Mouse (Mus musculus) CH12.LX (cell line): ENCODE data around the gene Scrn3. TPM values are rescaled to one million over a fixed set of nuclear protein-coding genes. Genes with fewer than 3 reads are reported as not detected.

ENCODE experiments used
- CHD1 ChIP-seq: IDR thresholded peaks from 2 replicates; pipeline ENCODE4 v1.6.1; 2012; ENCODE audit warnings: low read depth, low read length, improper control_type of control experiment, inconsistent platforms
- CHD2 ChIP-seq: IDR thresholded peaks from 2 replicates; pipeline ENCODE4 v1.6.1; 2011; ENCODE audit warnings: low read length, improper control_type of control experiment
- ELF1 ChIP-seq: IDR thresholded peaks from 2 replicates; pipeline ENCODE4 v1.6.1; 2014; ENCODE audit warnings: low read depth, mild to moderate bottlenecking, inconsistent platforms, low read length, improper control_type of control experiment
- EP300 ChIP-seq: IDR thresholded peaks from 2 replicates; pipeline ENCODE4 v1.6.1; 2011; ENCODE audit warnings: low read length, improper control_type of control experiment
- ETS1 ChIP-seq: conservative IDR thresholded peaks from 2 replicates; pipeline ENCODE4 v1.6.1; 2012; ENCODE audit warnings: low read depth, mild to moderate bottlenecking, inconsistent platforms, low read length, improper control_type of control experiment, moderate library complexity
- GABPA ChIP-seq: IDR thresholded peaks from 2 replicates; pipeline ENCODE4 v1.6.1; 2012; ENCODE audit warnings: low read depth, low read length, improper control_type of control experiment, inconsistent platforms; ENCODE audit not compliant: insufficient replicate concordance
- HCFC1 ChIP-seq: IDR thresholded peaks from 2 replicates; pipeline ENCODE4 v1.6.1; 2012; ENCODE audit warnings: low read depth, mild to moderate bottlenecking, inconsistent platforms, low read length, improper control_type of control experiment
- IRF4 ChIP-seq: IDR thresholded peaks from 2 replicates; pipeline ENCODE4 v1.6.1; 2014; ENCODE audit warnings: low read depth, mild to moderate bottlenecking, inconsistent platforms, low read length, improper control_type of control experiment
- JUN ChIP-seq: IDR thresholded peaks from 2 replicates; pipeline ENCODE4 v1.6.1; 2011; ENCODE audit warnings: low read depth, mild to moderate bottlenecking, low read length, improper control_type of control experiment, moderate library complexity; ENCODE audit not compliant: insufficient read depth
- PAX5 ChIP-seq: IDR thresholded peaks from 2 replicates; pipeline ENCODE4 v1.6.1; 2012; ENCODE audit warnings: low read length, inconsistent platforms, mixed read lengths
- RCOR1 ChIP-seq: conservative IDR thresholded peaks from 2 replicates; pipeline ENCODE4 v1.6.1; 2012; ENCODE audit warnings: low read depth, mild to moderate bottlenecking, inconsistent platforms, low read length, improper control_type of control experiment
- SIN3A ChIP-seq: IDR thresholded peaks from 2 replicates; pipeline ENCODE4 v1.6.1; 2012; ENCODE audit warnings: low read length, improper control_type of control experiment, inconsistent platforms
- SMC3 ChIP-seq: IDR thresholded peaks from 2 replicates; pipeline ENCODE4 v1.6.1; 2011; ENCODE audit warnings: low read depth, low read length, improper control_type of control experiment
- USF2 ChIP-seq: conservative IDR thresholded peaks from 2 replicates; pipeline ENCODE4 v1.6.1; 2011; ENCODE audit warnings: low read depth, low read length, improper control_type of control experiment
- ZNF384 ChIP-seq: IDR thresholded peaks from 2 replicates; pipeline ENCODE4 v1.6.1; 2012; ENCODE audit warnings: low read depth, low read length, improper control_type of control experiment, inconsistent platforms
- polyA plus RNA-seq: library from polyadenylated mRNA; unstranded; fragments of >175 nt; gene quantifications from 2 replicates; pipeline ENCODE4 v1.2.1, GENCODE M21; 2012; ENCODE audit warnings: low read depth; ENCODE audit not compliant: insufficient read length
- total RNA-seq, 2 experiments: library from RNA; depleted of rRNA; stranded (reverse); fragments of 300-350 nt in 1 of 2; fragments of >200 nt in 1 of 2; gene quantifications; 2 replicates each; pipeline ENCODE4 v1.2.3; 2012 to 2014

Scrn3 gene
- total and polyA plus RNA-seq, 3 experiments: 6.6 to 14.8 (median 11.1) TPM

GRCm38 (mm10) chr2:73386356-73387046 lies 74.1 kb downstream of the Scrn3 start, which contains the start of gene Gpr155 (continued):
- TF ChIP-seq EP300 (no peak), ETS1 (peak; percentile 22; the same call in 1 of the 2 replicates), RCOR1 (no peak), USF2 (no peak; the same call in 1 of the 2 replicates), GABPA (no peak), CHD1 (no peak), ZNF384 (no peak), SIN3A (peak; percentile 63; the same call in 1 of the 2 replicates), ELF1 (peak; percentile 96), JUN (no peak), CHD2 (no peak), PAX5 (no peak), HCFC1 (peak; percentile 74), SMC3 (no peak), IRF4 (peak; percentile 50)

Other genes starting within 250 kb of the Scrn3 start
- 114 and 127 TPM in 2 replicates for gene Ola1, start 93.7 kb upstream of the Scrn3 start, total RNA-seq (2012; rRNA removed)
- gene Ola1, start 93.7 kb upstream of the Scrn3 start, total RNA-seq (2014; rRNA removed): 175 and 213 TPM in 2 replicates
- 182 TPM in 2 replicates for gene Ola1, start 93.7 kb upstream of the Scrn3 start, polyA plus RNA-seq
- gene Sp9, start 40.7 kb upstream of the Scrn3 start, total RNA-seq (2012; rRNA removed): 0.13 and 0.55 TPM in 2 replicates
- gene Sp9, start 40.7 kb upstream of the Scrn3 start, total RNA-seq (2014; rRNA removed): not detected in 2 replicates
- not detected in 2 replicates for gene Sp9, start 40.7 kb upstream of the Scrn3 start, polyA plus RNA-seq
- gene Cir1, start 100 bp downstream of the Scrn3 start, total RNA-seq (2012; rRNA removed): 4.8 and 5.2 TPM in 2 replicates
- 3.8 and 4.6 TPM in 2 replicates for gene Cir1, start 100 bp downstream of the Scrn3 start, total RNA-seq (2014; rRNA removed)
- gene Cir1, start 100 bp downstream of the Scrn3 start, polyA plus RNA-seq: 14.3 and 15.6 TPM in 2 replicates
- 3.2 and 4.4 TPM in 2 replicates for gene Gpr155, start 74.0 kb downstream of the Scrn3 start, total RNA-seq (2012; rRNA removed)
- gene Gpr155, start 74.0 kb downstream of the Scrn3 start, total RNA-seq (2014; rRNA removed): 3.0 and 4.4 TPM in 2 replicates
- 4.0 and 5.7 TPM in 2 replicates for gene Gpr155, start 74.0 kb downstream of the Scrn3 start, polyA plus RNA-seq
- gene Wipf1, start 217.1 kb downstream of the Scrn3 start, total RNA-seq (2012; rRNA removed): 18.3 and 19.2 TPM in 2 replicates
- 18.8 and 21.8 TPM in 2 replicates for gene Wipf1, start 217.1 kb downstream of the Scrn3 start, total RNA-seq (2014; rRNA removed)
- 88.7 and 95.0 TPM in 2 replicates for gene Wipf1, start 217.1 kb downstream of the Scrn3 start, polyA plus RNA-seq